Mouse (Mus musculus) brain, embryonic 18.5 days (tissue): ENCODE results near the gene Gm7298.
"Not testable (repeated sequence)": the region's sequence is repeated elsewhere in the genome, so short reads cannot be mapped to it uniquely, and the experiment has no call there.

Source experiments
- DNase-seq: peaks from one replicate; pipeline ENCODE4 v3.0.0-alpha.2; 2012; ENCODE audit warnings: low read depth, low spot score

Gene Gm7298

GRCm38 (mm10) chr6:121732632-121733031, at the start of gene Gm7298:
Gene Gm7298 (plus strand): TSS chr6:121732932.
- DNase-seq, result no peak

- DNase-seq, result no peak
Observed at GRCm38 (mm10) chr6:121828034-121828433, 95.3 kb downstream of the Gm7298 start.

DNA sequence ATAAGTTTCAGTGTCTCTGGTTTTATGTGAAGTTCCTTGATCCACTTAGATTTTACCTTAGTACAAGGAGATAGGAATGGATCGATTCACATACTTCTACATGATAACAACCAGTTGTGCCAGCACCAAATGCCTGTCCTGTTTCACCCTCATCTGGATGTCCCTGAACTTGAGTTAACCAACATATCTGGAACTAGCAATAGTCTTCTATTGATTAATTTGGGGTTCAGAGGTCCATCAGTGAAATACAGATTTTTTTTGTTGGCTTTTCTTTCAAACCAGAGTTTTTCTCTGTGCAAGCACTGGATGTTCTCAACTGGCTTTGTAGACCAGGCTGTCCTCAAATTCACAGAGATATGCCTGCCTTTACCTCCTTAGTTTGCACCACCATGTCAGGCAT, 103.6 kb downstream of the Gm7298 start:
- no peak for DNase-seq

- not testable (repeated sequence) for DNase-seq
Observed at GRCm38 (mm10) chr6:121838271-121838670, 105.5 kb downstream of the Gm7298 start, which contains the start of gene Mug1. Gene Mug1 (plus strand): TSS chr6:121838541.
